Mouse (Mus musculus) olfactory bulb, adult 2 months (tissue): Measurements from ENCODE around the gene Fam53b.

Source experiments
- CTCF ChIP-seq: fragments of 200-500 bp; IDR thresholded peaks from 2 replicates; pipeline ENCODE4 v1.5.1; 2012; ENCODE audit warnings: low read depth, mild to moderate bottlenecking, low read length, moderate library complexity; ENCODE audit not compliant: insufficient read depth
- POLR2A ChIP-seq: fragments of 200-500 bp; IDR thresholded peaks from 2 replicates; pipeline ENCODE4 v1.6.1; 2012; ENCODE audit warnings: mild to moderate bottlenecking, low read depth, low read length, moderate library complexity; ENCODE audit not compliant: insufficient read depth

DNA sequence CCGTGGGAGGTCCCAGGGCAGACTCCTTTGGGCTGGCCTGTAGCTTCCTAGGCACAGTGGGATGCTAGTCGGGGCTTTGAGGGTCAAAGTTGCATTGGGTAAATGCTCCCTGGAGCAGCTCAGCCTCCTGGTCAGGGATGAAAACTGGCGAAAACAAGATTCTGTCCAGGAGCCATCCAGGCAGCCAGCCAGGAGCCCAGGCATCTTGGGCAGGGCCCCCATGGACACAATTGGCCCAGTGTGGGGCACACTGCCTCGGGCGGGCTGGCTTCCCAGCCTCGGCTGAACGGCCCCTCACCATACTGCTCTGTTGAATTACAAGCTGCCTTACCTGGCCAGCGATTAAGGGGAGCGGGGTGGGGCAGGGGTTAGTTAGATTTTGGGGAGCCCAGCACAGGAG lies 121.0 kb downstream of the Fam53b start:
- TF ChIP-seq POLR2A (no peak), CTCF (no peak)
